Mouse (Mus musculus): ENCODE data around the gene Cacna1g.

DNA sequence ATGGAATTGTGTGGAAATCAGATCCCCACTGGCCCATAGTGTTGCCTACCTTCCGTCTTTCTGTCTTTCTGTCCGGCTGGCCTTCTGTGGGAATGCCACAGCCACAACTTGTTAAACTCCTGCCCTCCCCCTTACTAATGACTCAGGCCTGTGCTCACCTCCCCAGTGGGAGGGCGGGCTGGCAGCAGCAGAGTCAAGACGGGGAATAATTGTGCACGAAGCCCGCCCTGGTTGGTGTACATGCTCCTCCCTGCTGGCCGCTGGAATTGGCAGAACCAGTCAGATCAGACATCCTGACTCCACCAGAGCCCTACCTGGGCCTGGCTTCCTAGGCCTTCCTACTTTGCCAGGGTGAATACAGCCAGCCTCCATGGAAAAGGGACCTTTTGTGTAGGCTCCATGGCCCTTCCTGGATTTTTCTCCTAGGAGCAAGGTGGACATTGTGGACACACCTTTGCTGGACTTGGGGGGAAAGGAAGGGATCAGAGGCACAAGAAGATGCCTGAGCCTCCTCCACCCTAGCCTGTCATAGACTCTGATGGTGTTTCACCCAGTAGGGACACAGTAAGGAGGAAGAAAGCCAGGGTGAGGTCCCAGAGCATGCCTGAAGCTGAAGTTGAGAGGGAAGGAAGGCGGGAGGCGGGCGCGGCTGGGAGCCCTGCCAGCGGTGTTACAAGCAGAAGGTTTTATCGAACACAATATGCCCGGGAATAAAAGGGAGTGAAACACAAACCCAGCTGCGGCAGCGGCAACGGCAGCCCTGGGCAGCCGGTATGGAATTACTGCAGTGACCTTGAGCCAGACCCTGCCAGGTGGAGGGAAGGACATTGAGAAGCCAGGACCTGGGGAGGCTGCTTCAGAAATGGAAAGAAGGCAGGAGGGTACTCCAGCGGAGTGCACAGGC lies 24.3 kb upstream of the Cacna1g start:
- no peak for TF ChIP-seq ELF1 (IDR thresholded peaks at IDR 0.05; ENCODE audit: low read depth, low read length)
- TF ChIP-seq BHLHE40 (IDR thresholded peaks at IDR 0.05; ENCODE audit: low read depth, low read length) = no peak
- no peak for TF ChIP-seq EP300 (IDR thresholded peaks at IDR 0.05; ENCODE audit: low read length)
- no peak for TF ChIP-seq ZNF384 (IDR thresholded peaks at IDR 0.05; ENCODE audit: low read depth, low read length)
- TF ChIP-seq SIN3A (IDR thresholded peaks at IDR 0.05; ENCODE audit: low read length) = no peak
- TF ChIP-seq CTCF (conservative IDR thresholded peaks at IDR 0.05 in 1 of 2, IDR thresholded peaks at IDR 0.05 in 1 of 2; ENCODE audit: low read depth in 2 of 2, low read length in 2 of 2) = no peak
- TF ChIP-seq ZMIZ1 (IDR thresholded peaks at IDR 0.05; ENCODE audit: low read depth, low read length) = no peak
- no peak for TF ChIP-seq POLR2A (IDR thresholded peaks at IDR 0.05; ENCODE audit: low read depth, low read length)
- TF ChIP-seq ZC3H11A (IDR thresholded peaks at IDR 0.05; ENCODE audit: low read depth, low read length) = no peak
